Mouse (Mus musculus) cerebellum, postnatal 4 days (tissue): ENCODE measurements around the gene Siae.
A peak's percentile ranks its signal among the peaks of the same experiment; 100 is the strongest.

Experiments
- DNase-seq, 2 experiments: peaks; one replicate each; pipeline ENCODE4 v3.0.0; 2022; ENCODE audit warnings: low spot score in 2 of 2, mixed read lengths in 1 of 2

The Siae gene

GRCm38 (mm10) chr9:37540701-37541575 is 14.6 kb upstream of the Siae start:
- DNase-seq: no peak

- no peak for DNase-seq
Measured at GRCm38 (mm10) chr9:37541851-37542642, 13.5 kb upstream of the Siae start.

DNA sequence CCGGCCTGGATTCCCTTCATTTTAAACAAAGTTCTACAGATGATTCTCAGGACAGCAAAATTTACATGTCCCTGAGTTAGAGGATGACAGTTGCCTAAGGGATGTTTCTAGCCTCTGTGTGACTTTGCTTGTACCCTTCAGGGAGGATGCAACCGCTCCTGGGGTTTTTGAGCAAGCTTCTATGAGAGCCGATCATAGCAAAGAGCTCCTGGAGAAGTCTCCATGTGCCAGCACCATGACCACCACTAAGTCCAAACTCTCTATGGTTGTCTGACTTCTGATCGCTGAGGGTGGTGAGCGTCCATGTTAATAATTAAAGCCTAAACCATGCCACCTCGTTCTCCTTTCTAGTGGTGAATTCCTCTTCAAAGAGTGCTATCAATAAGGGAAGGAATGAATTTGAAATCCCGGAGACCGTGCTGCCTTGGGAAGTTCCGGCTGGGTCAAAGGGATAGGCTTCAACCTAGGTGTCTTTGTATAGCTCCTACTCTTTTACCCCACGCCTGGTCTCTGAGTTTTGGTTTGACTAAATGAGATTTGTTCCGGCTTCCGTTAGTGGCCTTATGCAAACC is 11.5 kb upstream of the Siae start:
- DNase-seq: no peak

DNA sequence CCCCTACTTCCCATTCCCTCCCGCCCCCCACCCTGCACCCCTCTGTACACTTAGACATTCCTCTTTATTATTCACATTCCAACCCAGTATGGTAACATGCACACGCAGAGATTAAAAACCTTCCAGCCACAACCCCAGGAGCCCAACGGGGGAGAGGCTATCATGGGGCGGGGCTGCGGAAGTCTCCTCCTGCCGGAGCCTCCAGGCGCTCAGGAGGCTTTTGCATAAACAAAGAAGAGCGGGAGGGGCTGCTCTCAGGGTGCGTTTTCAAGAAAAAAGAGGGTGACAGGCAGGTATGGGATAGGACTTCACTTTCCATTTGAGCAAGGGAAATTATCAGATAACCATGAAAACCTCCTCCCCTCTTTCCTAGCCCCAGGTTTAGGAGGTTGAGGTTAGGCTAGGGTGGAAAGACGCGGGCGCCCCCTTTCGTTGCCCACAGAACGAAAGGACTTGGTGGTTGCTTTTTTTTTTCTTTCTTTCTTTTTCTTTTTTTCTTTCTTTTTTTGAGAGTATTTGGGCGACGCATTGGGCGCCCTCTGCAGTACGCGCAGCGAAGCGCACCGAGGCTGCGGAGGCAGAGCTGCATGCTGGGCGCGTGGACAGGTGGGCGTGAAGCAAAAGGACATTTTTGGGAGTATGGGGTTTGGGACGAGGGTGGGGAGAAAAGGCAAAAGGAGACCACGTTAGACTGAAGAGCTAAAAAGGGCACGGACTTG is 10.9 kb upstream of the Siae start:
- peak in 1 of 2 experiments; percentile 72 for DNase-seq

DNA sequence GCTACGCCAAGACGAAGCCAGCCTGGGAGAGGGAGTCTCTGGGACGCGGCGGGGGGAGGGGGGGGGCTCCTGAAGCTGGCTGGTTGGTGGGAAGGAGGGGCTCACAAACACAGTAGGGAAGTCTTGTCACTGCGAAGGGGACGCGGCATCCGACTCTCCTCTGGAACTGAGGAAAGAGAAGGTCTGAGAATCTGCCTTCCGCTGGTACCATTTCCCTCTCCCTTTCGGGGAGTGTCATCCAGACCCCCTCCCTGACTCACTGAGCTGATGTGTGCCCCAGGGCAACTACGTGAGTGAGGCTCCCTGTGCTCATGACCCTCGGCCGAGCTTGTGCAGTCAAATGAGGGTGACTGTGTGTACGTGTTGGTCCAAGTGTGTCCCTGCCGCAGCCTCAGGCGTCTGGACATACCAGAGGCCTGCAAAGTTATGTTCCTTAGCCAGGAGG is 10.3 kb upstream of the Siae start:
- DNase-seq: no peak

DNA sequence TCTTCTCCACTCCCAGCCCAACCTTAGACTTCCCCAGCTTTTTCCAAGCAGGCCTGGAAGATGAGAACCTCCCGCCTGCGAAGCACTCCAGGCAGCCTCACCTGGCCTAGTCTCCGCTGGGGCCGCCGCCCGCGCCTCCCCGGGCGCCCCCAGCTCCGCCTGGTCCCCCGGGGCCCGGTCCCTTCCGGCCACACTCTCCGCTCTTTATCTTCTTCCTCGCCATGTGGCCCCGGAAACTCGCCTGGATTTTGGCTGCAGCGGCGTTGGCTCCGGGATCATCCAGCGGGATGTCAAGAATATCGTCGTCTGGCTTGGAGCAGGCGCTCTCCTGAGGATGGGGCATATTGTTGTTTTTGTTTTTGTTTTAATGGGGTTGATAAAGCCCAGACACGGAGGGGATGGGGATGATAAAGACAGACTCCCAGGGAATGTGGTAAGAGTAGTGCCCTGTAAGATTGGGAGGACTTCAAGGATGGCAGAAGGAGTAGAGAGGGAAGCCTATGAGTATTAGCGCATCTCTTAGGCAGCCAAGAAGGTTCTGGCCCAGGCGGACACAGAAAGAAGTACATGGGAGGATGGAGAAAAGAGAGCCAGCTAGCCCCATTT is 9.5 kb upstream of the Siae start:
- no peak for DNase-seq

- DNase-seq: no peak
Measured at GRCm38 (mm10) chr9:37546889-37547288, 8.6 kb upstream of the Siae start.

- DNase-seq: no peak
Measured at GRCm38 (mm10) chr9:37550435-37550834, 5.1 kb upstream of the Siae start.

DNA sequence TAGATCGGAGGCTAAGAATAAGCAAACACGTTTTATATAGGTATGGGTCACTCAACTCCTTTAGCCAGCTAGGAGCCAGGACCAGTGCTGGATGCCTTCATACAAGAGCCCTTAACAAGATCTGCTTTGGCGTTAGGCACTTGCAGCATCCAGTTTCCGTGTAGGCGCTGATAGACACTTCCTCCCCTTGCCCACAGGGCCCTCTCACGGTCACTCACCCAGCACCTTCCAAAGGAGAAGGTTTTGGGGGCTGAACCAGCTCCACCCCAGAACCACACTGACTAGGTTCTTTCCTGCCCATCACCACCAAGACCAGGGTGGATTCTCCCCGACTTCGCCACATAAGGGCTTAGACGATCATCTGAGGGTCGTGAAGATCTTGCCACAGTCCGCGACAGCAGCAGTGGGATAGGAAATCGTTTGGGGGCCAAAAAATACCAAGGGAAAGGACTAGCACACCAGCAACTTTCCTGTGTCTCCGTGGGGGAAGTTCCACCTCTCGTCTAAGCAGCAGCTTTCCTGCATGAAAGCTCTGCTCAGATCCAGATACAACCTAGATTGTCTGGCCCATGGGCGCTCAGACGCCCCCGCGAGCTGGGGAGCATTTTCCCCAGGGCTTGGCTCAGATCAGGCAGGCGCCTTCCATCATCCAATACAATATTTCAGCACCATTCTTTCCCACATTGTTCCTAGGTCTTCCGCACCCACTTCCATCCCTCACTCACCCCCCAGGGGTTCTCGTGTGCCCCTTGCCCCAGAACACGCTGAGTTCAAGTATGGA is 3.6 kb upstream of the Siae start:
- no peak for DNase-seq

GRCm38 (mm10) chr9:37552536-37553293 is 2.8 kb upstream of the Siae start, which contains the start of gene Nrgn:
Nrgn (minus strand) TSS chr9:37552904.
- DNase-seq: peak; percentile 47 to 68

DNA sequence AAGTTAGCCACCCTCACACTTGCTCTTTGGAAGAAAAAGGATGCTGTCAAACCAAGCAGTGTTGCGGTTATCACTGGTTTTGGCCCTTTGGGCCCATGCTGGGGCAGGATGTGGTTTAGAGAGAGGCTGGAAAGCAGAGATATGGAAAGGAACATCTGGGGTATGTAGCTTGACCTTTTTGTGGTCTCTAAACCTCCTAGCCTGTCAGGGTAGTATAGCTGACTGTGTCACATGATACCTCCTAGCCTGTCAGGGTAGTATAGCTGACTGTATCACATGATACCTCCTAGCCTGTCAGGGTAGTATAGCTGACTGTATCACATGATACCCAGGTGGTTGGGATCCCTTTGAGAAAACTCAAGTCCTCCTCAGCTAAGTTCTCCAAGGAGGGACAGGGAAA is 1.2 kb upstream of the Siae start:
- DNase-seq: no peak

GRCm38 (mm10) chr9:37556366-37556765 is 868 bp downstream of the Siae start:
- DNase-seq: no peak

DNA sequence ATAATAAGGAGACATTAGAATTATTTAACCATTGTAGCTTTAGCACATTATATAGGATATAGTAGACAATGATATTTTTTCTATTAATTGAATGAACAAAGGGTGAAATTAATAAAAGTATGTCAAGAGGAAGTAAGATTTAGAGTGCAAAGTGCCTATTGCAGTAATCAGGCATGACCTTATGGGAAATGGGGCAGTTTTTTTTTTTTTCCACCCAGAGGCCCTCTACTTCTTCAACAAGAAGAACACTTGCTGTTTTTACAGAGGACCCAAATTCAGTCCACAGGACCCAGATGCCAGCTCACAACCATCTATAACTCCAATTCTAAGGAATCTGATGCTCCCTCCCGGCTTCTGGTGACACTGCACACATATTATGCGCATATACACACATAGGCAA is 5.1 kb downstream of the Siae start:
- no peak for DNase-seq

DNA sequence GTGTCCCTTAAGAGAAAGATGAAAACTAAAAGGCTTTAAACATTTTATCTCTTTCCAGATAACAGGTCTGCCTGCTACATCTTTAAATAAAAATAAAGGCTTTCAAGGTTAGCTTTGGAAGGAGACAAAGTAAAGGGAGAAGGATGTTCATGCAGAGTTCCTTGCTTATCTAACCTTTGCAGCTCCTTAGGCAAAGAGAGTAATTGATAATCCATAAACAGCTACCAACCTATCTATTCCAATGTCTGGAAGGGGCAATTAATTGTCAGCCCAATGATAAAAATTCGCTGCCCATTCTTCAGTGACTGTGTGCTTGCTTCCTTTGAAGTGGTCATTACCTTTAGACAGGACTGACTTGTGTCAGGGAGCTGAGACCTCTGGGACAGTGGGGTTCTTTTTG is 8.3 kb downstream of the Siae start:
- no peak for DNase-seq

- no peak for DNase-seq
Measured at GRCm38 (mm10) chr9:37567019-37567418, 11.5 kb downstream of the Siae start.

DNA sequence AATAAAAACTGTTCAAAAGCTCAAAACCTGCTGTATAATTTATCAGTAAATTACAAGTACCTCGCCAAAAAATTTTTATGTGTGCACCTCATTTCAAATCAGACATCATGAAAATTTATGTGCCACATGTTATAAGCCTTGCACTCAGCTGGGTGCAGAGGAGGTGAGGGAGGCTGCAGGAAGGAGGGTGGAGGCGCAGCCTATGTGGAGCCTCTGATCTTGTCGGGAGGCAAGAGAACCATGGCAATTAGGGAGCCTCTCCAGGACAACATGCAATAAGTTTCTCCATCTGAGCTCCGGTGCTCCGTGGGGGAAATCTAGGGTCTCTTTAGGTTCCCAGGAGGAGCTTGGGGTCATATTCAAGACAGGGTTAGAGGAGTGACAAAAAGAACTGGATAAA is 12.0 kb downstream of the Siae start:
- DNase-seq: no peak

GRCm38 (mm10) chr9:37567892-37568604 is 12.6 kb downstream of the Siae start:
- DNase-seq: no peak

GRCm38 (mm10) chr9:37568605-37569214 is 13.2 kb downstream of the Siae start:
- no peak for DNase-seq
